Mouse (Mus musculus): ENCODE data around the gene Fam49a.

DNA sequence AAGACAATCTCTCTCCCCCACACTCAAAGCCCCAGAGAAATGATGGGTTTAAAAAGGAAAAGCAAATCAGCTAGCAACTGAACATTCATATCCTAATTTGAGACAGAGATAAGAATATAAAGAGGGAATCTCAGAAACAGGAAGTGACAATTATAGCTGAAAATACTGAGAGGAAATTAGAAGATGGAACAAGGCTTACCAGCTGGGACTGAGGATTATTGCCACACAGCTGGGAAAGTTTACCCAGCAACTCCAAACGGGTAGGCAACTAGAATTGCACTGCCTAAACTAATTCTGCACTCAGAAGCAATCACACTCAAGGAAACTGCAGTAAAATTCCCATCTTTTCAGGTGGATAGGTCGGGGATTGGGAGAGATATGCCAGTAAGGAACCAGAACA is 12.4 kb upstream of the Fam49a start:
- TF ChIP-seq CTCF (IDR thresholded peaks at IDR 0.05; ENCODE audit: control insufficient read depth, insufficient read depth, low read length) (no peak), POLR2A (IDR thresholded peaks at IDR 0.05; ENCODE audit: borderline replicate concordance, control insufficient read depth, low read depth, low read length) (no peak)
